Mouse (Mus musculus) kidney, adult 2 months (tissue): ENCODE data around the gene Ckap2l. TPM values are rescaled to one million over a fixed set of nuclear protein-coding genes. Genes with fewer than 3 reads are reported as not detected.

Experiments
- DNase-seq: peaks from one replicate; pipeline ENCODE4 v3.0.0; 2021
- H3K27ac ChIP-seq: fragments of 200-500 bp; 2 replicates; pipeline ENCODE4 v1.5.1; 2012; ENCODE audit warnings: low read depth, low read length, control low read depth, inconsistent platforms; ENCODE audit not compliant: insufficient read depth
- H3K27me3 ChIP-seq: fragments of 200-500 bp; replicated peaks from 2 replicates; pipeline ENCODE4 v1.6.1; 2012; ENCODE audit warnings: mild to moderate bottlenecking, moderate library complexity, low read length, inconsistent platforms; ENCODE audit not compliant: control insufficient read depth, insufficient read depth
- H3K36me3 ChIP-seq: fragments of 200-500 bp; 2 replicates; pipeline ENCODE4 v1.6.1; 2012; ENCODE audit warnings: mild to moderate bottlenecking, moderate library complexity, low read length, inconsistent platforms; ENCODE audit not compliant: control insufficient read depth, insufficient read depth
- H3K4me1 ChIP-seq: fragments of 200-500 bp; 2 replicates; pipeline ENCODE4 v1.6.1; 2011; ENCODE audit warnings: low read length; ENCODE audit not compliant: control insufficient read depth, insufficient read depth
- H3K4me3 ChIP-seq: fragments of 200-500 bp; 2 replicates; pipeline ENCODE4 v1.5.1; 2011; ENCODE audit warnings: mild to moderate bottlenecking, low read depth, low read length, control low read depth; ENCODE audit not compliant: insufficient read depth
- CTCF ChIP-seq: fragments of 200-500 bp; conservative IDR thresholded peaks from 2 replicates; pipeline ENCODE4 v1.5.1; 2011; ENCODE audit warnings: low read depth, mild to moderate bottlenecking, control low read depth, low read length, moderate library complexity, mixed read lengths; ENCODE audit not compliant: insufficient read depth, insufficient read length
- POLR2A ChIP-seq: fragments of 200-500 bp; IDR thresholded peaks from one replicate; pipeline ENCODE4 v1.6.1; 2011; ENCODE audit warnings: low read depth, low read length, control low read depth
- WGBS: fragments of 180-500 bp; shearing (Covaris S2); methylation state at CpG from one replicate; pipeline ENCODE4 v1.1.7; 2018; 5-methylcytosine and 5-hydroxymethylcytosine counted together
- polyA plus RNA-seq: library from polyadenylated mRNA; depleted of rRNA; stranded (reverse); fragments of >200 nt; gene quantifications from 2 replicates; pipeline ENCODE4 v1.2.3, GENCODE M21; 2012; rRNA removed

Gene Ckap2l
- polyA plus RNA-seq, 1 experiment, result 0.13 TPM

DNA sequence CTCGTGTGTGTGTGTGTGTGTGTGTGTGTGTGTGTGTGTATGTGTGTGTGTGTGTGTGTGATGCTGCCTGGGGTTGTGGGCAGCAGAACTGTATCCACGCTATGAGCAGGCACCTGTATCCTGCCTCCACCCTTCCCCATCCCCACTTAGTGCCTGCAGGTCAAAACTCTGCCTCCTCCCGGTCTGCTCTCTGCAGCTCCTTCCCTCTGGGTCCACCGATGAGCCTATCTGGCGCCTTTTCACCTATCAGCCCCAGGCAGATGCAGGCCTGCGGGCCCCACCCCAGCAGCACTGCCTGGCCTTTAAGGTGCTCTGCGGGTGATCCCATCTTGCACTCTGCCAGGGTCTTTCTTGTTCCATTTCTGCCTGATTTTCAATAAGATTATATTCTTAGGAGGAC, 69.3 kb downstream of the Ckap2l start:
- Histone ChIP-seq H3K4me1 (peaks cover 9% of the 10 kb centered on the region; the same call in 1 of the 2 replicates), H3K27ac (no peak overlapping the region), H3K27me3 (no peaks in the 10 kb centered on the region), H3K4me3 (no peak overlapping the region), H3K36me3 (no peaks in the 10 kb centered on the region)
- 81% methylated on average over 6 of the region's 7 CpGs for WGBS
- DNase-seq, result no peak
- TF ChIP-seq POLR2A (no peak), CTCF (no peak)

DNA sequence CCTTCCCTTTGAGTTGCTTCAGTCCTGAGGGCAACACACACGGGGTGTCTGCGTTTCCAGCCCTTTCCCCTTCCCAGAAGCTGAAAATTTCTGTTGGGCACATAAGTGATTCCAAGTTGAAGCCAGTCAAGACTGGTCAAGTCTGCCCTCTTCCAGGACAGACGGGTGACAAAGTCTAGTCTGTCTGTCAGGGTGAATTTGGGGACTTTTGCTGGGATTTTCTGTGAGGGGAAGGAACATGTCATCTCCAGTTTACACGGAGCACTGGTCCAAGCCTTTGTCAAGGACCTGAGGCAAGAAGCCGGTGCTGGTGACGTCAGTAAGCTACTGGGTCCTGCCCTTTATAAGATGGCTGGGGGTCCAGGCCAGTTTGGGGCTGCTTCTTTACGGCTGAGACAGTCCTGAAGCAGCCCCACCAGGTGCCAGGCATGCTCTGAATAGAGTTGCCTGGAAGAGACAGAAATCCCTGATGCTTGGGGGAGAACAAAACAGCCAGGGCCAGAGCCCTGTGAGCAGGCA, 69.9 kb downstream of the Ckap2l start:
- H3K27ac ChIP-seq, result no peak overlapping the region
- TF ChIP-seq CTCF (no peak), POLR2A (no peak)
- H3K4me1 ChIP-seq, result peaks cover 8% of the 10 kb centered on the region; the same call in 1 of the 2 replicates
- H3K36me3 ChIP-seq, result no peaks in the 10 kb centered on the region
- no peak for DNase-seq
- H3K4me3 ChIP-seq, result no peak overlapping the region
- H3K27me3 ChIP-seq, result no peaks in the 10 kb centered on the region
- 84% methylated on average over 7 of the region's 7 CpGs for WGBS

DNA sequence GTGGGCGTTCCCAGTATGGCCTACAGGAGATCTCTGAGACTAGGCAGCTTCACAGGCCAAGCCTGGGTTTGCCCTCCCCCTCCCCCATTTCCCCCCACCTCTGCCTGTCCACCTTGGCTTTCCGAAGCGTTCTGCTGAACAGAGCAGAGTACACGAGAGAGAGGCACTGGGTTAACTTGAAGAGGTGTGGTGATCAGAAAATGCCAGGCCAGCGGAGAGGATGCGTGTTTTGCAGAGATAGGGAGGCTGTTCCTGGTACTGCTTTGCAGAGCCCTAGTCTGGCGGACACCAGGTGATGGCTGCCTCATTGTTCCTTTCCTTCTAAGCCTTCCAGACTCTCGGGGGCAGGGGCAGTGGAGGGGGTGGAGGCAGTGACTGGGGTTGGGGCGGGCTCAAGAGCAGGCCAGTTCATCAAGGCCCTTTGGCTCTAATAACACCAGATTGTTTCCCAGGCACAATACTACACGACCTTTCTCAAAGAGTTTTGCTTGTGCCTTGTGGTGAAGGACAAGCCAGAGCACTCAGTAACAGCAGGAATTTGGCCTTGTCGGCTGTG, 70.6 kb downstream of the Ckap2l start:
- no peak for TF ChIP-seq CTCF
- TF ChIP-seq POLR2A, result no peak
- H3K27me3 ChIP-seq, result no peaks in the 10 kb centered on the region
- H3K4me3 ChIP-seq, result no peak overlapping the region
- peaks cover 5% of the 10 kb centered on the region; the same call in 1 of the 2 replicates for H3K4me1 ChIP-seq
- WGBS, result 76% methylated on average over 11 of the region's 11 CpGs
- no peaks in the 10 kb centered on the region for H3K36me3 ChIP-seq
- no peak overlapping the region for H3K27ac ChIP-seq
- DNase-seq, result no peak

DNA sequence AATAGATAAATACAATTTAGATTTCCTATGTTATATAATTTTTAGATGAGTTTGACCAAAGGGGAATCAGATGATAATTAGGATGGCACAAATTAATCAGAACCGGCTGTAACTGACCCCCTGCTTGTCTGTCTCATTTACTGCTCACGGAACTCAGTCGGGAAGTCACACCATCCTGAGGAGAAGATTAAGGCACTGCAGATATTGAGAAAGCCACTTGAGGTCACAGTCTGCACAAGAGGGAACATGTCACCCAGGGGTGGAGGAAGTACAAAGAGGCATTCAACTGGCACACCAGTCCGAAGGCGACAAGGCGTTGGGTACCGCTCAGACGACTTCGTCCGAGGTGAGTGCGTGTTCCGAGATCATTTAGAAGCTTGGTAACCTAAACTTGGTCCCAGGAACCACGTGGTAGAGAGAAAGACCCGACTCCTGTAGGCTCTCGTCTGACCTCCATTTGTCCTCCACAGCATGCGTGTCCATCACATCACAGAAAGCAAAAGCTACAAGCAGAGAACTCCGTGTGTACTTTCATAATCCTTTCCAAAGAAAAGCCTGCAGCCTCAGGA, 71.7 kb downstream of the Ckap2l start:
- Histone ChIP-seq H3K36me3 (no peaks in the 10 kb centered on the region), H3K27me3 (no peaks in the 10 kb centered on the region), H3K4me1 (peaks cover 5% of the 10 kb centered on the region; the same call in 1 of the 2 replicates), H3K27ac (no peak overlapping the region), H3K4me3 (no peak overlapping the region)
- TF ChIP-seq CTCF (no peak), POLR2A (no peak)
- DNase-seq, result no peak
- WGBS, result 88% methylated on average over 17 of the region's 17 CpGs

DNA sequence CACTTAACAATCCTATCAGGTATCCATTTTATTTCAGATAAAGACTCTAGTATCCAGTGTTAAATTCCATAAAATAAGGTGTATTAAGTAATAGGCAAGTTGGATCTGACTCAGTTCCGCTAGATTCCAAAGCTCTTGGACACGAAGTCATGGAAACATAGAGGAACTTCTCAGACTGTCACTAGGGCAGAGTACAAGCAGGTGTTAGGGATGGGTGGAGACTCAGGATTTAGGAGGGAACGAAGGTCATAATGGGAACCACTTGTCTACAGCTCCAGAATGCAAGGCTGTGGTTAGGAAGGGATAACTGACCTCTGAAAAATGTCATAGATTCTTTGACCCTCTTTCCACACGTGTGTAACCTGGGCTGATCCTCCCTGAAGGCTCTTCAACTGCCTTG, 72.8 kb downstream of the Ckap2l start:
- 60% methylated on average over 4 of the region's 4 CpGs for WGBS
- H3K4me3 ChIP-seq, result no peak overlapping the region
- DNase-seq, result peak; percentile 46
- peaks cover 5% of the 10 kb centered on the region; the same call in 1 of the 2 replicates for H3K4me1 ChIP-seq
- no peak for TF ChIP-seq CTCF
- no peaks in the 10 kb centered on the region for H3K36me3 ChIP-seq
- H3K27ac ChIP-seq, result no peak overlapping the region
- no peaks in the 10 kb centered on the region for H3K27me3 ChIP-seq

DNA sequence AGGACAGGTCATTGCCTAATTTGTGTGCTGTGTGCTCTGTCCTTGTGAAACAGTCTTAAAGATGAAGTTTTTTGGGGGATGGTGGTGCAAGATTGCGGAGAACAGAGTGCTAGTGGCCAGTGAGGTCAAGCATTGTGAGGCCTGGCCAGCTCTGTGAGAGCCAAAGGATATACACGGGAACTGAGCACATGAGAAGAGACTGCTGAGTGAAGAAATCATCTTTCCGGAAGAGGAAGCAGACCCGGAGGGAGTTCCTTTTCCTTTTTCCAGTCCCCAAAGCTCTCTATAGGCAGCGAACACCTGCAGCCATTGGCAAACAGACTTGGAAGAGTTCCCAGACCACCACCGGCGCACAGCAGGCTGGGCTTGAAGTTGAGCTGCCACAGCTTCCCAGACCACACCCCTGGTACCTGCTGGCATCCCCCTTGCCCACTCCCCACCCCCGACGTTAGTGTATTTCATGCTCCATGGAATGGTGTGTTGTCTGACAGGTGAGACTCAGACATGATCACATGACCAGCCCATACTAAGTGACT, 75.8 kb downstream of the Ckap2l start:
- no peaks in the 10 kb centered on the region for H3K27me3 ChIP-seq
- DNase-seq, result no peak
- no peaks in the 10 kb centered on the region for H3K36me3 ChIP-seq
- peaks cover 10% of the 10 kb centered on the region for H3K4me1 ChIP-seq
- TF ChIP-seq CTCF, result no peak
- TF ChIP-seq POLR2A, result no peak
- no peak overlapping the region for H3K4me3 ChIP-seq
- WGBS, result 56% methylated on average over 9 of the region's 9 CpGs
- no peak overlapping the region for H3K27ac ChIP-seq

DNA sequence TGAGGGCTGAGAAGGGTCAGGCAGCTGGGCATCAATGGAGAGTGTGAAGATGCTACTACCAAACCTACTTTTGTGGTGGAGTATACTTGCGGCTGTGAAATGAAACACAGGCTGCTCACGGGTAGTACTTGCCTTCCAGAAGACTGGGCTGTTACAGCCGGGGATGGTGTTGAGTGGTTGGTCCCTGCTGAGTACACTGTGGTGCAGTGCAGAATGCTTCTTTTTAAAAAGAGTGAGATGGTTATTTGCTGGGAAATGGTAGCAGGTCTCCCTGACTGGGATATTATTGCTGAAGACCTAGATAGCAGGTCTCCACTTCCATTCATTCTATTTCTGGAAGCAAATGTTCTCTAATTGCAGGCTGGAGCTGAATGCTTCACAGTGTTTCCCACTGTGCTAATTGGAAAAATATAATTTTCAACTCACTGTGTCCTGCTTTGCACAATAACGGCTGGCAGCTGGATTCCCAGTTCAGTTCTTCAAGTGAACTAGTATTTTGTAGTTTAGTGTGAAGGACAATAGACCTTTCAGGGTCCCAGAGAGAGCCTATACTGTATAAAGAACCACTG, 78.4 kb downstream of the Ckap2l start:
- TF ChIP-seq CTCF (no peak), POLR2A (no peak)

More for the DNA sequence above, 78.4 kb downstream of the Ckap2l start:
- Histone ChIP-seq H3K27me3 (no peaks in the 10 kb centered on the region), H3K4me1 (peaks cover 6% of the 10 kb centered on the region), H3K36me3 (no peaks in the 10 kb centered on the region), H3K27ac (no peak overlapping the region), H3K4me3 (no peak overlapping the region)
- 95% methylated on average over 4 of the region's 4 CpGs for WGBS
- no peak for DNase-seq

Other genes with a start within 250 kb of the Ckap2l start
- gene Vinac1, start 249.0 kb downstream of the Ckap2l start, polyA plus RNA-seq, result 0.03 and 0.08 TPM in 2 replicates
- gene Ttl, start 231.3 kb downstream of the Ckap2l start, polyA plus RNA-seq, result 6.3 and 6.6 TPM in 2 replicates
- gene Polr1b, start 196.2 kb downstream of the Ckap2l start, polyA plus RNA-seq, result 16.7 and 17.3 TPM in 2 replicates
- 43.1 and 46.8 TPM in 2 replicates for gene Chchd5, start 167.5 kb downstream of the Ckap2l start, polyA plus RNA-seq
- gene Slc20a1, start 98.4 kb downstream of the Ckap2l start, polyA plus RNA-seq, result 14.0 and 14.7 TPM in 2 replicates
- not detected in 2 replicates for gene Il1a, start 12.8 kb upstream of the Ckap2l start, polyA plus RNA-seq
- gene Il1b, start 73.9 kb upstream of the Ckap2l start, polyA plus RNA-seq, result 0.60 and 0.72 TPM in 2 replicates
- not detected in 2 replicates for gene F830045P16Rik, start 239.4 kb upstream of the Ckap2l start, polyA plus RNA-seq